Mouse (Mus musculus) neutrophil, adult 5-6 weeks (primary cell): ENCODE results near the gene Bsph1. TPM values are rescaled to one million over a fixed set of nuclear protein-coding genes. Genes with fewer than 3 reads are reported as not detected.
"Not testable (repeated sequence)": the region's sequence is repeated elsewhere in the genome, so short reads cannot be mapped to it uniquely, and the experiment has no call there.

ENCODE experiments used
- ATAC-seq: fragments of 151-379, 151-347 bp; 2 replicates; pipeline ENCODE4 v1.8.0; 2017; ENCODE audit warnings: mild to moderate bottlenecking, moderate TSS enrichment; ENCODE audit not compliant: insufficient number of reproducible peaks, poor library complexity, low FRiP score, severe bottlenecking; ENCODE audit errors: extremely low read depth
- total RNA-seq: library from RNA; stranded (forward); fragments of 200-1000 nt; gene quantifications from 2 replicates; pipeline ENCODE4 v1.2.3, GENCODE M21; 2017

The Bsph1 gene
- not detected in 2 replicates for total RNA-seq

GRCm38 (mm10) chr7:13450541-13450940 lies at the start of gene Bsph1:
Gene Bsph1, plus strand, starts transcription at chr7:13450841.
- ATAC-seq: not testable (repeated sequence)

GRCm38 (mm10) chr7:13511539-13511938 lies 60.9 kb downstream of the Bsph1 start:
- ATAC-seq: no peak

Other genes with a start within 250 kb of the Bsph1 start
- not detected in 2 replicates for gene Vmn1r89, start 237.8 kb upstream of the Bsph1 start, total RNA-seq
- 8.5 and 8.6 TPM in 2 replicates for gene Lig1, start 173.6 kb upstream of the Bsph1 start, total RNA-seq
- gene Zswim9, start 172.1 kb upstream of the Bsph1 start, total RNA-seq: 7.2 and 8.2 TPM in 2 replicates
- gene Pla2g4c, start 126.2 kb upstream of the Bsph1 start, total RNA-seq: 0.23 and 0.37 TPM in 2 replicates
- not detected in 2 replicates for gene Cabp5, start 52.7 kb upstream of the Bsph1 start, total RNA-seq
- not detected in 2 replicates for gene Bsph2, start 120.2 kb downstream of the Bsph1 start, total RNA-seq
- not detected in 2 replicates for gene Sult2a5, start 173.1 kb downstream of the Bsph1 start, total RNA-seq